8 mouse cellular contexts compared by ENCODE assay signal in genomic region chr7:109968924-109969450, GRCm38 (mm10). TPM values are rescaled to one million over a fixed set of nuclear protein-coding genes. Genes with fewer than 3 reads are reported as not detected.
DNase-seq lines count a peak whose midpoint lies in the region; ATAC-seq and TF ChIP-seq lines count a peak whose summit lies in the region.

No protein-coding gene starts in this region.

- H3K4me1 ChIP-seq in kidney, adult 2 months (ENCODE audit: control insufficient read depth, insufficient read depth, low read length), result no peaks in the 10 kb centered on the region
- peaks cover 16% of the 10 kb centered on the region for H3K4me1 ChIP-seq in hindbrain, embryonic 10.5 days (replicated peaks)
- H3K4me1 ChIP-seq in limb, embryonic 15.5 days, result peaks cover 12% of the 10 kb centered on the region

- no peaks in the 10 kb centered on the region for H3K36me3 ChIP-seq in kidney, adult 2 months (ENCODE audit: control insufficient read depth, insufficient read depth, low read length)
- H3K36me3 ChIP-seq in hindbrain, embryonic 10.5 days, result peaks cover 11% of the 10 kb centered on the region
- H3K36me3 ChIP-seq in limb, embryonic 15.5 days, result peaks cover 7% of the 10 kb centered on the region
- H3K36me3 ChIP-seq in splenic B cell, adult 2 months (ENCODE audit: control insufficient read depth, insufficient read depth, low read length, poor library complexity, severe bottlenecking), result no peaks in the 10 kb centered on the region

- TF ChIP-seq POLR2A in kidney, adult 2 months (IDR thresholded peaks at IDR 0.05; ENCODE audit: low read depth, low read length), result no peak

- H3K4me2 ChIP-seq in limb, embryonic 15.5 days, result no peak overlapping the region

- no peaks in the 10 kb centered on the region for H3K27me3 ChIP-seq in kidney, adult 2 months (replicated peaks; ENCODE audit: control insufficient read depth, insufficient read depth, low read length)
- no peaks in the 10 kb centered on the region for H3K27me3 ChIP-seq in hindbrain, embryonic 10.5 days (ENCODE audit: insufficient read depth, poor library complexity, severe bottlenecking)
- H3K27me3 ChIP-seq in limb, embryonic 15.5 days, result no peaks in the 10 kb centered on the region
- H3K27me3 ChIP-seq in splenic B cell, adult 2 months (ENCODE audit: control insufficient read depth, insufficient read depth, low read length, poor library complexity, severe bottlenecking), result no peaks in the 10 kb centered on the region

- WGBS in kidney, adult 2 months, result 0% methylated on average over 2 of the region's 2 CpGs
- WGBS in hindbrain, embryonic 10.5 days, result 23% methylated on average over 2 of the region's 2 CpGs
- 0% methylated on average over 1 of the region's 2 CpGs for WGBS in limb, embryonic 15.5 days

- TF ChIP-seq CTCF in kidney, adult 2 months (conservative IDR thresholded peaks at IDR 0.05; ENCODE audit: insufficient read depth, insufficient read length, low read depth, low read length), result no peak

- H3K27ac ChIP-seq in kidney, adult 2 months (ENCODE audit: insufficient read depth, low read depth, low read length), result no peak overlapping the region
- no peak overlapping the region; the same call in 1 of the 2 replicates for H3K27ac ChIP-seq in hindbrain, embryonic 10.5 days
- H3K27ac ChIP-seq in limb, embryonic 15.5 days, result peak overlapping the region; percentile 71

- H3K9ac ChIP-seq in limb, embryonic 15.5 days, result no peak overlapping the region

- ATAC-seq in limb, embryonic 15.5 days (ENCODE audit: insufficient number of reproducible peaks, low FRiP score, low TSS enrichment, low read depth), result peak; percentile 68; the same call in 1 of the 2 replicates

- no peak overlapping the region for H3K4me3 ChIP-seq in kidney, adult 2 months (ENCODE audit: insufficient read depth, low read depth, low read length)
- no peak overlapping the region for H3K4me3 ChIP-seq in hindbrain, embryonic 10.5 days
- no peak overlapping the region for H3K4me3 ChIP-seq in limb, embryonic 15.5 days

- no peaks in the 10 kb centered on the region for H3K9me3 ChIP-seq in hindbrain, embryonic 10.5 days
- no peaks in the 10 kb centered on the region for H3K9me3 ChIP-seq in limb, embryonic 15.5 days

- peak; percentile 34 for DNase-seq in kidney, adult 2 months
- DNase-seq in kidney, adult 8-10 months, result no peak
- DNase-seq in Muller cell, postnatal 12 days (ENCODE audit: inconsistent ontology term), result peak; percentile 54
- peak; percentile 72 to 79 for DNase-seq in cerebellum, postnatal 36 days
- peak; percentile 22 for DNase-seq in hindbrain, embryonic 10.5 days (ENCODE audit: low spot score)
- peak; percentile 33 for DNase-seq in splenic B cell, adult 2 months (ENCODE audit: low read depth, low spot score)
- no peak for DNase-seq in gastrocnemius, postnatal 25 days

RNA-seq across cellular contexts. Expression of gene Dennd5a, which starts 8.7 kb away (rescaled TPM):
- polyA plus RNA-seq in kidney, adult 2 months (2012; rRNA removed), result 66.6 and 67.6 TPM in 2 replicates
- polyA plus RNA-seq in hindbrain, embryonic 10.5 days (2016; fragmentation: Nextera tagmentation; extraction: Ambion mirVana), result 26.9 and 28.8 TPM in 2 replicates
- polyA plus RNA-seq in limb, embryonic 15.5 days (2015; fragmentation: Nextera tagmentation; extraction: Ambion mirVana), result 31.9 and 34.7 TPM in 2 replicates
- total RNA-seq in gastrocnemius, postnatal 25 days (2021), result 10 to 100 TPM; 52.1 to 53.5 TPM

RNA-seq across cellular contexts. Expression of gene Tmem41b, which starts 17.7 kb away (rescaled TPM):
- polyA plus RNA-seq in kidney, adult 2 months (2012; rRNA removed), result 26.2 and 27.1 TPM in 2 replicates
- polyA plus RNA-seq in hindbrain, embryonic 10.5 days (2016; fragmentation: Nextera tagmentation; extraction: Ambion mirVana), result 65.7 and 75.1 TPM in 2 replicates
- polyA plus RNA-seq in limb, embryonic 15.5 days (2015; fragmentation: Nextera tagmentation; extraction: Ambion mirVana), result 69.8 and 71.6 TPM in 2 replicates
- total RNA-seq in gastrocnemius, postnatal 25 days (2021), result 10 to 100 TPM; 22.3 to 28.3 TPM

RNA-seq across cellular contexts. Expression of gene Ipo7, which starts 49.1 kb away (rescaled TPM):
- polyA plus RNA-seq in kidney, adult 2 months (2012; rRNA removed), result 17.9 and 22.3 TPM in 2 replicates
- polyA plus RNA-seq in hindbrain, embryonic 10.5 days (2016; fragmentation: Nextera tagmentation; extraction: Ambion mirVana), result 41.1 and 52.5 TPM in 2 replicates
- 35.1 and 42.8 TPM in 2 replicates for polyA plus RNA-seq in limb, embryonic 15.5 days (2015; fragmentation: Nextera tagmentation; extraction: Ambion mirVana)
- total RNA-seq in gastrocnemius, postnatal 25 days (2021), result 10 to 100 TPM; 77.7 to 82.2 TPM

Comparison
In these comparisons a context has a peak if more than half of its experiments do, and no peak if none do; other contexts are left out.
1. DNase-seq: peak in kidney, adult 2 months (single experiment), Muller cell, postnatal 12 days (single experiment), cerebellum, postnatal 36 days (2 of 2), hindbrain, embryonic 10.5 days (single experiment) and splenic B cell, adult 2 months (single experiment); none in kidney, adult 8-10 months (0 of 2) and gastrocnemius, postnatal 25 days (single experiment).